Comparison of ENCODE assay signal across 30 mouse cellular contexts in the genomic region with DNA sequence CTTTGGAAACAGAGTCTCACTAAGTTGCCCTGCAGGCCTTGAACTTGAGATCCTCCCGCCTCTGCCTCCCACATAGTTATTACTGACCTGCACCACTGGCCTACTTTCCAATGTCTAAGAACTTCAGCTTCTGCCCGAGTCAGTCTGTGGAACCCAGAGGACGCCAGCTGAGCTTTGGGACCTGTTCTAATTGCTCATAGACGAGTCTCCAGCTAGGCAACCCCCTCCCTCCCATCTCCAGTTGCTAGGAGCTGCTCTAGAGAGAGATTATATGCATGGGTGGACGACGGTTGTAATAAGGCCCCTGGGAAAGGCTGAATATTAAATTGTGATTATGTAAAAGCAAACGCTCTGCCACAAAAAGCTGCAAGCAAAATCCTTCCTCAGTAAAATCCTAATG.
DNase-seq lines count a peak whose midpoint lies in the region; ATAC-seq lines count a peak whose summit lies in the region.
"Had no signal": no experiment of that assay in that cellular context is flagged by ENCODE, and none has a peak within 500 bp of the region (broad histone marks: within the 10 kb centered on the region; RNA-seq: fewer than 3 reads in every experiment).

No protein-coding gene starts in this region.

- no peaks in the 10 kb centered on the region for H3K36me3 ChIP-seq in embryonic facial prominence, embryonic 14.5 days (ENCODE audit: control insufficient read depth, insufficient read depth, low read length)
- no peaks in the 10 kb centered on the region for H3K36me3 ChIP-seq in embryonic facial prominence, embryonic 10.5 days (replicated peaks)
- H3K36me3 ChIP-seq in hindbrain, embryonic 16.5 days (ENCODE audit: control insufficient read depth, insufficient read depth, low read length), result no peaks in the 10 kb centered on the region
- no peaks in the 10 kb centered on the region for H3K36me3 ChIP-seq in hindbrain, embryonic 13.5 days
- no peaks in the 10 kb centered on the region for H3K36me3 ChIP-seq in neural tube, embryonic 15.5 days
- H3K36me3 ChIP-seq: heart, embryonic 13.5 days; liver, embryonic 12.5 days; midbrain, embryonic 15.5 days; neural tube, embryonic 13.5 days had no signal

- WGBS in embryonic facial prominence, embryonic 14.5 days, result 61% methylated on average over 7 of the region's 7 CpGs
- 75% methylated on average over 7 of the region's 7 CpGs for WGBS in embryonic facial prominence, embryonic 10.5 days
- WGBS in hindbrain, embryonic 16.5 days, result 31% methylated on average over 7 of the region's 7 CpGs
- WGBS in hindbrain, embryonic 13.5 days, result 28% methylated on average over 7 of the region's 7 CpGs
- WGBS in neural tube, embryonic 15.5 days, result 31% methylated on average over 7 of the region's 7 CpGs

- peaks cover 10% of the 10 kb centered on the region for H3K4me1 ChIP-seq in embryonic facial prominence, embryonic 14.5 days (ENCODE audit: control insufficient read depth, insufficient read depth, low read length)
- peaks cover 17% of the 10 kb centered on the region for H3K4me1 ChIP-seq in embryonic facial prominence, embryonic 10.5 days
- no peaks in the 10 kb centered on the region for H3K4me1 ChIP-seq in hindbrain, embryonic 16.5 days (ENCODE audit: control insufficient read depth, insufficient read depth, low read depth, low read length)
- H3K4me1 ChIP-seq in hindbrain, embryonic 13.5 days (replicated peaks), result no peaks in the 10 kb centered on the region
- no peaks in the 10 kb centered on the region for H3K4me1 ChIP-seq in neural tube, embryonic 15.5 days
- H3K4me1 ChIP-seq: forebrain, embryonic 13.5 days; liver, embryonic 12.5 days; midbrain, embryonic 15.5 days had no signal

- DNase-seq in embryonic facial prominence, embryonic 14.5 days (ENCODE audit: low spot score), result peak; percentile 71
- no peak for DNase-seq in embryonic facial prominence, embryonic 10.5 days (ENCODE audit: low spot score)
- no peak for DNase-seq in neural tube, embryonic 10.5 days (ENCODE audit: extremely low spot score, low spot score)
- no peak for DNase-seq in adrenal gland, postnatal 14 days
- no peak for DNase-seq in adrenal gland, adult 8-10 months
- DNase-seq: adrenal gland, postnatal 36 days; cerebellum, adult 9-10 months; gastrocnemius, adult 2 months; gastrocnemius, postnatal 36 days; heart, adult 2 months; heart, postnatal 10 days; kidney, adult 18-20 months; kidney, postnatal 36 days; liver, postnatal 0 days; lung, postnatal 36 days; right cerebral cortex, postnatal 25 days; spleen, adult 18-20 months; thymus, postnatal 25 days had no signal

- H3K4me3 ChIP-seq in embryonic facial prominence, embryonic 14.5 days (ENCODE audit: low read depth, low read length), result no peak overlapping the region
- no peak overlapping the region for H3K4me3 ChIP-seq in embryonic facial prominence, embryonic 10.5 days
- no peak overlapping the region for H3K4me3 ChIP-seq in hindbrain, embryonic 16.5 days (ENCODE audit: low read length)
- no peak overlapping the region for H3K4me3 ChIP-seq in hindbrain, embryonic 13.5 days
- no peak overlapping the region for H3K4me3 ChIP-seq in neural tube, embryonic 15.5 days (replicated peaks)
- H3K4me3 ChIP-seq: forebrain, embryonic 13.5 days; gastrocnemius, adult 2 months; heart, adult 2 months; heart, embryonic 13.5 days; layer of hippocampus, adult 2 months; left cerebral cortex, adult 2 months; liver, embryonic 12.5 days; midbrain, embryonic 15.5 days; myocyte; neural tube, embryonic 13.5 days had no signal

- ATAC-seq in embryonic facial prominence, embryonic 14.5 days (ENCODE audit: low read depth), result peak; percentile 67; the same call in 1 of the 2 replicates
- peak; percentile 48; the same call in 1 of the 2 replicates for ATAC-seq in hindbrain, embryonic 16.5 days
- ATAC-seq in hindbrain, embryonic 13.5 days (ENCODE audit: low FRiP score), result no peak
- ATAC-seq in neural tube, embryonic 15.5 days (ENCODE audit: low FRiP score), result 0 out of 2 replicates have a peak, but pooled peaks have one; percentile 21
- ATAC-seq: forebrain, embryonic 13.5 days; liver, embryonic 12.5 days; liver, postnatal 0 days; midbrain, embryonic 15.5 days; Patski had no signal

- H3K9me3 ChIP-seq in embryonic facial prominence, embryonic 14.5 days (ENCODE audit: control insufficient read depth, low read length), result no peaks in the 10 kb centered on the region
- no peaks in the 10 kb centered on the region for H3K9me3 ChIP-seq in embryonic facial prominence, embryonic 10.5 days
- no peaks in the 10 kb centered on the region; the same call in 1 of the 2 replicates for H3K9me3 ChIP-seq in hindbrain, embryonic 16.5 days (ENCODE audit: control insufficient read depth, low read length)
- 0 out of 2 replicates have a peak, but pooled peaks cover 3% of the 10 kb centered on the region for H3K9me3 ChIP-seq in hindbrain, embryonic 13.5 days
- no peaks in the 10 kb centered on the region for H3K9me3 ChIP-seq in neural tube, embryonic 15.5 days (replicated peaks)
- H3K9me3 ChIP-seq: forebrain, embryonic 13.5 days; heart, embryonic 13.5 days; liver, embryonic 12.5 days; midbrain, embryonic 15.5 days had no signal

- no peak overlapping the region for H3K4me2 ChIP-seq in embryonic facial prominence, embryonic 14.5 days (ENCODE audit: low read depth, low read length)
- H3K4me2 ChIP-seq in hindbrain, embryonic 16.5 days (ENCODE audit: low read length), result no peak overlapping the region
- H3K4me2 ChIP-seq in hindbrain, embryonic 13.5 days, result no peak overlapping the region
- no peak overlapping the region for H3K4me2 ChIP-seq in neural tube, embryonic 15.5 days
- H3K4me2 ChIP-seq: forebrain, embryonic 13.5 days; heart, embryonic 13.5 days; liver, embryonic 12.5 days; midbrain, embryonic 15.5 days; neural tube, embryonic 13.5 days had no signal

- no peak overlapping the region for H3K9ac ChIP-seq in embryonic facial prominence, embryonic 14.5 days (ENCODE audit: low read depth, low read length)
- no peak overlapping the region for H3K9ac ChIP-seq in hindbrain, embryonic 16.5 days (ENCODE audit: low read depth, low read length)
- no peak overlapping the region for H3K9ac ChIP-seq in hindbrain, embryonic 13.5 days
- H3K9ac ChIP-seq in neural tube, embryonic 15.5 days (replicated peaks), result no peak overlapping the region
- H3K9ac ChIP-seq: forebrain, embryonic 13.5 days; heart, embryonic 13.5 days; liver, embryonic 12.5 days; liver, postnatal 0 days; midbrain, embryonic 15.5 days; neural tube, embryonic 13.5 days had no signal

- no peaks in the 10 kb centered on the region for H3K27me3 ChIP-seq in embryonic facial prominence, embryonic 14.5 days (replicated peaks; ENCODE audit: control insufficient read depth, insufficient read depth, low read length)
- no peaks in the 10 kb centered on the region for H3K27me3 ChIP-seq in embryonic facial prominence, embryonic 10.5 days (replicated peaks; ENCODE audit: low read depth, poor library complexity, severe bottlenecking)
- no peaks in the 10 kb centered on the region for H3K27me3 ChIP-seq in hindbrain, embryonic 16.5 days (replicated peaks; ENCODE audit: control insufficient read depth, insufficient read depth, low read length)
- no peaks in the 10 kb centered on the region for H3K27me3 ChIP-seq in hindbrain, embryonic 13.5 days
- H3K27me3 ChIP-seq in neural tube, embryonic 15.5 days (replicated peaks), result no peaks in the 10 kb centered on the region
- H3K27me3 ChIP-seq: forebrain, embryonic 13.5 days; heart, embryonic 13.5 days; liver, embryonic 12.5 days; midbrain, embryonic 15.5 days; neural tube, embryonic 13.5 days; Patski had no signal

- H3K27ac ChIP-seq in embryonic facial prominence, embryonic 14.5 days (replicated peaks; ENCODE audit: low read depth, low read length), result no peak overlapping the region
- no peak overlapping the region for H3K27ac ChIP-seq in embryonic facial prominence, embryonic 10.5 days (replicated peaks)
- no peak overlapping the region for H3K27ac ChIP-seq in hindbrain, embryonic 16.5 days (ENCODE audit: low read depth, low read length)
- H3K27ac ChIP-seq in hindbrain, embryonic 13.5 days, result no peak overlapping the region
- H3K27ac ChIP-seq in neural tube, embryonic 15.5 days (replicated peaks), result no peak overlapping the region
- H3K27ac ChIP-seq: forebrain, embryonic 13.5 days; gastrocnemius, adult 2 months; heart, adult 2 months; heart, embryonic 13.5 days; layer of hippocampus, adult 2 months; left cerebral cortex, adult 2 months; liver, embryonic 12.5 days; midbrain, embryonic 15.5 days; neural tube, embryonic 13.5 days had no signal
